ENCODE assay signal across 8 mouse cellular contexts in genomic region chr8:70659604-70660272, GRCm38 (mm10). TPM values are rescaled to one million over a fixed set of nuclear protein-coding genes. Genes with fewer than 3 reads are reported as not detected.
DNase-seq lines count a peak whose midpoint lies in the region; ATAC-seq and TF ChIP-seq lines count a peak whose summit lies in the region.

No protein-coding gene starts in this region.

- peaks cover 10% of the 10 kb centered on the region; the same call in 1 of the 2 replicates for H3K4me1 ChIP-seq in hindbrain, postnatal 0 days (ENCODE audit: insufficient read depth, low read length)

- peak overlapping the region; percentile 88 for H3K27ac ChIP-seq in gastrocnemius, adult 2 months
- H3K27ac ChIP-seq in hindbrain, postnatal 0 days: peak overlapping the region; percentile 48; the same call in 1 of the 2 replicates
- H3K27ac ChIP-seq in left cerebral cortex, adult 2 months: peak overlapping the region; percentile 17; the same call in 1 of the 2 replicates
- peak overlapping the region; percentile 69 for H3K27ac ChIP-seq in macrophage

- H3K4me2 ChIP-seq in hindbrain, postnatal 0 days (ENCODE audit: low read depth, low read length): peak overlapping the region; percentile 81

- H3K79me2 ChIP-seq in macrophage (ENCODE audit: inconsistent target): peaks cover 41% of the 10 kb centered on the region

- intact Hi-C loops in gastrocnemius, adult 2 months (cut with DNase I): loop anchor here (5.0 kb wide), 1 partner anchor 37 kb away; no protein-coding TSS in a partner anchor
- intact Hi-C loops in left cerebral cortex, adult 2 months (cut with DNase I): no loop called here

- peaks cover 16% of the 10 kb centered on the region for H3K36me3 ChIP-seq in hindbrain, postnatal 0 days (ENCODE audit: insufficient read depth, low read length)
- peaks cover 23% of the 10 kb centered on the region; the same call in 1 of the 2 replicates for H3K36me3 ChIP-seq in macrophage (ENCODE audit: inconsistent target)

- under 1% methylated on average over 41 of the region's 44 CpGs for WGBS in hindbrain, postnatal 0 days
- 2% methylated on average over 38 of the region's 44 CpGs for WGBS in macrophage (ENCODE audit: missing documents)

- peak overlapping the region; percentile 82 for H3K4me3 ChIP-seq in gastrocnemius, adult 2 months
- H3K4me3 ChIP-seq in hindbrain, postnatal 0 days (ENCODE audit: low read length): peak overlapping the region; percentile 71
- H3K4me3 ChIP-seq in left cerebral cortex, adult 2 months: peak overlapping the region; percentile 87
- H3K4me3 ChIP-seq in macrophage (ENCODE audit: inconsistent target): peak overlapping the region; percentile 91

- peak; percentile 97 for DNase-seq in ZHBTc4 (ENCODE audit: low read depth, low spot score)
- peak; percentile 69 to 74 for DNase-seq in cerebellum, postnatal 4 days (ENCODE audit: low spot score in 2 of 2)
- peak; percentile 92 for DNase-seq in gastrocnemius, adult 2 months
- DNase-seq in hindbrain, postnatal 0 days (ENCODE audit: low spot score): peak; percentile 87
- peak; percentile 69 to 74 for DNase-seq in left cerebral cortex, adult 2 months (ENCODE audit: extremely low spot score in 1 of 2, low spot score in 2 of 2)
- peak; percentile 76 for DNase-seq in right cerebral cortex, adult 18-20 months
- DNase-seq in urinary bladder, adult 2 months (ENCODE audit: low spot score): peak; percentile 85

- H3K9ac ChIP-seq in hindbrain, postnatal 0 days (replicated peaks; ENCODE audit: low read length): peak overlapping the region; percentile 67

- ATAC-seq in hindbrain, postnatal 0 days: peak; percentile 89

- no peak for TF ChIP-seq CTCF in gastrocnemius, adult 2 months (IDR thresholded peaks at IDR 0.05)
- no peak for TF ChIP-seq CTCF in hindbrain, postnatal 0 days (IDR thresholded peaks at IDR 0.05; ENCODE audit: low read depth)
- no peak for TF ChIP-seq CTCF in left cerebral cortex, adult 2 months (IDR thresholded peaks at IDR 0.05)

- no peaks in the 10 kb centered on the region for H3K27me3 ChIP-seq in hindbrain, postnatal 0 days (ENCODE audit: insufficient read depth, low read length)

- H3K9me3 ChIP-seq in hindbrain, postnatal 0 days (ENCODE audit: low read length): no peaks in the 10 kb centered on the region

RNA-seq across cellular contexts. Expression of gene Pgpep1, which starts 0.5 kb away (rescaled TPM):
- 10 to 100 TPM in 1 of 2 experiments, 1 to 10 TPM in 1; 9.3 to 22.5 TPM for total RNA-seq in gastrocnemius, adult 2 months (2021)
- total RNA-seq in hindbrain, postnatal 0 days (2014; rRNA removed): 65.7 and 68.4 TPM in 2 replicates
- 44.2 and 56.5 TPM in 2 replicates for polyA plus RNA-seq in hindbrain, postnatal 0 days (2015; fragmentation: Nextera tagmentation; extraction: Ambion mirVana)
- total RNA-seq in left cerebral cortex, adult 2 months (2021): 10 to 100 TPM; 15.5 to 17.5 TPM
- 10 to 100 TPM in 25 of 26 experiments, 1 to 10 TPM in 1; 8.5 to 30.1 (median 21.1) TPM for total RNA-seq in macrophage (2018; cell fraction: chromatin; rRNA removed)
- total RNA-seq in macrophage (2018; cell fraction: cytosol; rRNA removed): 10 to 100 TPM; 19.1 to 38.4 (median 30.7) TPM
- 10 to 100 TPM; 12.7 to 46.1 (median 25.0) TPM for total RNA-seq in macrophage (2018; cell fraction: nucleus; rRNA removed)
- 19.1 to 57.8 TPM (median 24.3 TPM) in 3 replicates for polyA plus RNA-seq in macrophage (2018)
- 19.2 and 20.6 TPM in 2 replicates for polyA plus RNA-seq in urinary bladder, adult 2 months (2012; rRNA removed)

RNA-seq across cellular contexts. Expression of gene Lsm4, which starts 13.3 kb away (rescaled TPM):
- total RNA-seq in gastrocnemius, adult 2 months (2021): 10 to 100 TPM; 61.7 to 65.6 TPM
- 301 and 453 TPM in 2 replicates for total RNA-seq in hindbrain, postnatal 0 days (2014; rRNA removed)
- polyA plus RNA-seq in hindbrain, postnatal 0 days (2015; fragmentation: Nextera tagmentation; extraction: Ambion mirVana): 188 and 190 TPM in 2 replicates
- 10 to 100 TPM; 62.1 to 62.9 TPM for total RNA-seq in left cerebral cortex, adult 2 months (2021)
- 10 to 100 TPM in 20 of 26 experiments, 1 to 10 TPM in 6; 2.7 to 27.9 (median 15.6) TPM for total RNA-seq in macrophage (2018; cell fraction: chromatin; rRNA removed)
- total RNA-seq in macrophage (2018; cell fraction: cytosol; rRNA removed): 10 to 100 TPM; 43.2 to 69.6 (median 58.9) TPM
- 10 to 100 TPM; 14.4 to 45.5 (median 23.0) TPM for total RNA-seq in macrophage (2018; cell fraction: nucleus; rRNA removed)
- 47.7 to 66.4 TPM (median 48.9 TPM) in 3 replicates for polyA plus RNA-seq in macrophage (2018)
- polyA plus RNA-seq in urinary bladder, adult 2 months (2012; rRNA removed): 97.8 and 99.4 TPM in 2 replicates

RNA-seq across cellular contexts. Expression of gene Gdf15, which starts 27.5 kb away (rescaled TPM):
- under 1 TPM in 1 of 2 experiments, not detected in 1; 0.28 TPM for total RNA-seq in gastrocnemius, adult 2 months (2021)
- total RNA-seq in hindbrain, postnatal 0 days (2014; rRNA removed): 1.7 TPM in 1 of 2 replicates, not detected in the other
- polyA plus RNA-seq in hindbrain, postnatal 0 days (2015; fragmentation: Nextera tagmentation; extraction: Ambion mirVana): 0.25 and 0.41 TPM in 2 replicates
- total RNA-seq in left cerebral cortex, adult 2 months (2021): not detected
- total RNA-seq in macrophage (2018; cell fraction: chromatin; rRNA removed): 100 to 1,000 TPM in 12 of 26 experiments, 10 to 100 TPM in 13, 1 to 10 TPM in 1; 7.8 to 467 (median 92.6) TPM
- 1,000 to 10,000 TPM in 6 of 26 experiments, 100 to 1,000 TPM in 15, 10 to 100 TPM in 5; 69.9 to 1,947 (median 332) TPM for total RNA-seq in macrophage (2018; cell fraction: cytosol; rRNA removed)
- 1,000 to 10,000 TPM in 7 of 26 experiments, 100 to 1,000 TPM in 16, 10 to 100 TPM in 3; 89.0 to 1,533 (median 505) TPM for total RNA-seq in macrophage (2018; cell fraction: nucleus; rRNA removed)
- 24.3 to 124 TPM (median 74.3 TPM) in 3 replicates for polyA plus RNA-seq in macrophage (2018)
- 0.84 and 1.1 TPM in 2 replicates for polyA plus RNA-seq in urinary bladder, adult 2 months (2012; rRNA removed)

RNA-seq across cellular contexts. Expression of gene Jund, which starts 39.0 kb away (rescaled TPM):
- total RNA-seq in gastrocnemius, adult 2 months (2021): 10 to 100 TPM; 35.5 to 54.5 TPM
- 486 and 650 TPM in 2 replicates for total RNA-seq in hindbrain, postnatal 0 days (2014; rRNA removed)
- polyA plus RNA-seq in hindbrain, postnatal 0 days (2015; fragmentation: Nextera tagmentation; extraction: Ambion mirVana): 90.4 and 96.3 TPM in 2 replicates
- 100 to 1,000 TPM; 247 to 264 TPM for total RNA-seq in left cerebral cortex, adult 2 months (2021)
- 10 to 100 TPM; 10.4 to 46.3 (median 24.7) TPM for total RNA-seq in macrophage (2018; cell fraction: chromatin; rRNA removed)
- 100 to 1,000 TPM in 25 of 26 experiments, 10 to 100 TPM in 1; 96.8 to 198 (median 137) TPM for total RNA-seq in macrophage (2018; cell fraction: cytosol; rRNA removed)
- total RNA-seq in macrophage (2018; cell fraction: nucleus; rRNA removed): 100 to 1,000 TPM in 9 of 26 experiments, 10 to 100 TPM in 17; 42.3 to 211 (median 94.7) TPM
- polyA plus RNA-seq in macrophage (2018): 29.7 to 79.6 TPM (median 40.0 TPM) in 3 replicates
- polyA plus RNA-seq in urinary bladder, adult 2 months (2012; rRNA removed): 132 and 153 TPM in 2 replicates

RNA-seq across cellular contexts. Expression of gene Iqcn, which starts 43.5 kb away (rescaled TPM):
- total RNA-seq in gastrocnemius, adult 2 months (2021): not detected
- 0.05 and 0.18 TPM in 2 replicates for total RNA-seq in hindbrain, postnatal 0 days (2014; rRNA removed)
- 0.05 and 0.08 TPM in 2 replicates for polyA plus RNA-seq in hindbrain, postnatal 0 days (2015; fragmentation: Nextera tagmentation; extraction: Ambion mirVana)
- under 1 TPM; 0.16 to 0.21 TPM for total RNA-seq in left cerebral cortex, adult 2 months (2021)
- under 1 TPM in 14 of 26 experiments, not detected in 12; 0.13 to 0.82 (median 0.19) TPM for total RNA-seq in macrophage (2018; cell fraction: chromatin; rRNA removed)
- total RNA-seq in macrophage (2018; cell fraction: cytosol; rRNA removed): under 1 TPM in 1 of 26 experiments, not detected in 25; 0.03 TPM
- total RNA-seq in macrophage (2018; cell fraction: nucleus; rRNA removed): 1 to 10 TPM in 2 of 26 experiments, under 1 TPM in 7, not detected in 17; 0.06 to 2.7 (median 0.31) TPM
- not detected in 3 replicates for polyA plus RNA-seq in macrophage (2018)
- polyA plus RNA-seq in urinary bladder, adult 2 months (2012; rRNA removed): not detected in 2 replicates

Comparison
In these comparisons a context has a peak if more than half of its experiments do, and no peak if none do; other contexts are left out.
1. Peak in every context shown above with its lines: DNase-seq, ATAC-seq, H3K4me3 ChIP-seq and H3K27ac ChIP-seq.
2. H3K27ac ChIP-seq: peak in every context shown above with its lines; median percentile 88 in gastrocnemius, adult 2 months; 69 in macrophage; 48 in hindbrain, postnatal 0 days; 17 in left cerebral cortex, adult 2 months.